Mouse (Mus musculus) limb, embryonic 10.5 days (tissue): ENCODE measurements at regions not wholly inside any gene's neighbourhood (a gene's known extent, or its start where the extent isn't known, plus 50 kb on each side); places are given as distances from the start of the nearest gene placed in this dataset.

ENCODE experiments used
- DNase-seq: peaks from one replicate; pipeline ENCODE4 v3.0.0-alpha.2; 2017; ENCODE audit warnings: low spot score
- H3K27ac ChIP-seq: fragments of 300-500 bp; sonication (generic); 2 replicates; pipeline ENCODE4 v1.5.1; 2016; ENCODE audit warnings: mild to moderate bottlenecking
- H3K27me3 ChIP-seq: fragments of 300-500 bp; sonication (generic); 2 replicates; pipeline ENCODE4 v1.6.1; 2016; ENCODE audit warnings: low read depth, mild to moderate bottlenecking; ENCODE audit not compliant: poor library complexity, severe bottlenecking
- H3K36me3 ChIP-seq: fragments of 300-500 bp; sonication (generic); 2 replicates; pipeline ENCODE4 v1.6.1; 2016; ENCODE audit warnings: mild to moderate bottlenecking, moderate library complexity
- H3K4me1 ChIP-seq: fragments of 300-500 bp; sonication (generic); 2 replicates; pipeline ENCODE4 v1.6.1; 2016
- H3K4me3 ChIP-seq: fragments of 300-500 bp; sonication (generic); 2 replicates; pipeline ENCODE4 v1.5.1; 2016; ENCODE audit warnings: mild to moderate bottlenecking, moderate library complexity
- H3K9me3 ChIP-seq: fragments of 300-500 bp; sonication (generic); replicated peaks from 2 replicates; pipeline ENCODE4 v1.6.1; 2016; ENCODE audit warnings: mild to moderate bottlenecking
- WGBS: fragments of 180-500 bp; shearing (Covaris S2); methylation state at CpG from one replicate; pipeline ENCODE4 v1.1.7; 2016; 5-methylcytosine and 5-hydroxymethylcytosine counted together

- no peaks in the 10 kb centered on the region for H3K36me3 ChIP-seq
- WGBS: 94% methylated on average over 5 of the region's 5 CpGs
- H3K4me1 ChIP-seq: no peaks in the 10 kb centered on the region
- H3K4me3 ChIP-seq: no peak overlapping the region
- no peak for DNase-seq
- H3K27ac ChIP-seq: no peak overlapping the region
- no peaks in the 10 kb centered on the region for H3K9me3 ChIP-seq
- no peaks in the 10 kb centered on the region for H3K27me3 ChIP-seq
Observed at GRCm38 (mm10) chr13:111096071-111096470, 158.7 kb upstream of the Actbl2 start.

- WGBS: 90% methylated on average over 4 of the region's 4 CpGs
- H3K36me3 ChIP-seq: no peaks in the 10 kb centered on the region
- DNase-seq: no peak
Observed at GRCm38 (mm10) chr13:111097336-111097735, 157.5 kb upstream of the Actbl2 start.

GRCm38 (mm10) chr13:111098738-111099137 lies 156.1 kb upstream of the Actbl2 start:
- Histone ChIP-seq H3K27me3 (no peaks in the 10 kb centered on the region), H3K4me3 (no peak overlapping the region), H3K36me3 (no peaks in the 10 kb centered on the region), H3K4me1 (no peaks in the 10 kb centered on the region), H3K27ac (no peak overlapping the region), H3K9me3 (no peaks in the 10 kb centered on the region)
- no peak for DNase-seq
- 86% methylated on average over 2 of the region's 2 CpGs for WGBS

More at GRCm38 (mm10) chr13:111097336-111097735, 157.5 kb upstream of the Actbl2 start:
- Histone ChIP-seq H3K4me1 (no peaks in the 10 kb centered on the region), H3K27ac (no peak overlapping the region), H3K9me3 (no peaks in the 10 kb centered on the region), H3K27me3 (no peaks in the 10 kb centered on the region), H3K4me3 (no peak overlapping the region)

- 94% methylated on average over 6 of the region's 6 CpGs for WGBS
- no peaks in the 10 kb centered on the region for H3K27me3 ChIP-seq
- no peak overlapping the region for H3K4me3 ChIP-seq
- H3K36me3 ChIP-seq: no peaks in the 10 kb centered on the region
- H3K27ac ChIP-seq: no peak overlapping the region
- H3K9me3 ChIP-seq: no peaks in the 10 kb centered on the region
- no peak for DNase-seq
- H3K4me1 ChIP-seq: no peaks in the 10 kb centered on the region
Observed at GRCm38 (mm10) chr13:111099252-111099651, 155.6 kb upstream of the Actbl2 start.

GRCm38 (mm10) chr13:111100448-111100847 lies 154.4 kb upstream of the Actbl2 start:
- 69% methylated on average over 1 of the region's 1 CpGs for WGBS
- Histone ChIP-seq H3K4me1 (no peaks in the 10 kb centered on the region), H3K27me3 (no peaks in the 10 kb centered on the region), H3K36me3 (no peaks in the 10 kb centered on the region), H3K4me3 (no peak overlapping the region), H3K27ac (no peak overlapping the region), H3K9me3 (no peaks in the 10 kb centered on the region)
- no peak for DNase-seq

GRCm38 (mm10) chr13:111104567-111105219 lies 150.1 kb upstream of the Actbl2 start:
- WGBS: 87% methylated on average over 4 of the region's 4 CpGs
- H3K27me3 ChIP-seq: no peaks in the 10 kb centered on the region
- H3K4me3 ChIP-seq: no peak overlapping the region
- no peaks in the 10 kb centered on the region for H3K36me3 ChIP-seq
- H3K9me3 ChIP-seq: no peaks in the 10 kb centered on the region
- no peaks in the 10 kb centered on the region for H3K4me1 ChIP-seq
- no peak for DNase-seq
- H3K27ac ChIP-seq: no peak overlapping the region

- H3K9me3 ChIP-seq: no peaks in the 10 kb centered on the region
- no peaks in the 10 kb centered on the region for H3K27me3 ChIP-seq
- H3K4me3 ChIP-seq: no peak overlapping the region
- H3K4me1 ChIP-seq: no peaks in the 10 kb centered on the region
- H3K27ac ChIP-seq: no peak overlapping the region
- no peaks in the 10 kb centered on the region for H3K36me3 ChIP-seq
- no peak for DNase-seq
- 85% methylated on average over 3 of the region's 3 CpGs for WGBS
Observed at GRCm38 (mm10) chr13:111131108-111131507, 123.7 kb upstream of the Actbl2 start.

- H3K9me3 ChIP-seq: no peaks in the 10 kb centered on the region
- no peaks in the 10 kb centered on the region for H3K27me3 ChIP-seq
- DNase-seq: no peak
- no peak overlapping the region for H3K27ac ChIP-seq
- 93% methylated on average over 3 of the region's 3 CpGs for WGBS
- H3K4me1 ChIP-seq: no peaks in the 10 kb centered on the region
- no peak overlapping the region for H3K4me3 ChIP-seq
- H3K36me3 ChIP-seq: no peaks in the 10 kb centered on the region
Observed at GRCm38 (mm10) chr13:111136392-111136791, 118.4 kb upstream of the Actbl2 start.

GRCm38 (mm10) chr13:111142757-111143420 lies 111.9 kb upstream of the Actbl2 start:
- H3K36me3 ChIP-seq: no peaks in the 10 kb centered on the region
- no peak overlapping the region for H3K27ac ChIP-seq
- WGBS: 86% methylated on average over 7 of the region's 7 CpGs
- DNase-seq: no peak
- H3K4me1 ChIP-seq: no peaks in the 10 kb centered on the region
- no peak overlapping the region for H3K4me3 ChIP-seq
- H3K9me3 ChIP-seq: no peaks in the 10 kb centered on the region
- H3K27me3 ChIP-seq: no peaks in the 10 kb centered on the region

GRCm38 (mm10) chr13:111144721-111145120 lies 110.1 kb upstream of the Actbl2 start:
- 85% methylated on average over 3 of the region's 3 CpGs for WGBS
- H3K9me3 ChIP-seq: no peaks in the 10 kb centered on the region
- no peaks in the 10 kb centered on the region for H3K27me3 ChIP-seq
- no peak overlapping the region for H3K27ac ChIP-seq
- no peaks in the 10 kb centered on the region for H3K4me1 ChIP-seq
- no peak for DNase-seq
- no peaks in the 10 kb centered on the region for H3K36me3 ChIP-seq
- no peak overlapping the region for H3K4me3 ChIP-seq

- no peaks in the 10 kb centered on the region for H3K9me3 ChIP-seq
- no peak overlapping the region for H3K27ac ChIP-seq
- H3K36me3 ChIP-seq: no peaks in the 10 kb centered on the region
- H3K4me1 ChIP-seq: no peaks in the 10 kb centered on the region
- no peak overlapping the region for H3K4me3 ChIP-seq
- H3K27me3 ChIP-seq: no peaks in the 10 kb centered on the region
- no peak for DNase-seq
- WGBS: 73% methylated on average over 14 of the region's 14 CpGs
Observed at GRCm38 (mm10) chr13:111157921-111158638, 96.7 kb upstream of the Actbl2 start.

- no peaks in the 10 kb centered on the region for H3K9me3 ChIP-seq
- DNase-seq: no peak
- no peaks in the 10 kb centered on the region for H3K27me3 ChIP-seq
- H3K36me3 ChIP-seq: no peaks in the 10 kb centered on the region
- H3K27ac ChIP-seq: no peak overlapping the region
- no peaks in the 10 kb centered on the region for H3K4me1 ChIP-seq
- no peak overlapping the region for H3K4me3 ChIP-seq
Observed at GRCm38 (mm10) chr13:111159498-111159897, 95.3 kb upstream of the Actbl2 start.

GRCm38 (mm10) chr13:111165538-111165937 lies 89.3 kb upstream of the Actbl2 start:
- peaks cover 6% of the 10 kb centered on the region for H3K4me1 ChIP-seq
- no peaks in the 10 kb centered on the region for H3K27me3 ChIP-seq
- H3K36me3 ChIP-seq: no peaks in the 10 kb centered on the region
- H3K9me3 ChIP-seq: no peaks in the 10 kb centered on the region
- H3K4me3 ChIP-seq: no peak overlapping the region
- 88% methylated on average over 2 of the region's 2 CpGs for WGBS
- H3K27ac ChIP-seq: no peak overlapping the region
- no peak for DNase-seq
